Mouse (Mus musculus) olfactory bulb, adult 2 months (tissue): ENCODE measurements around the gene Slc22a5.
"Not testable (repeated sequence)": the region's sequence is repeated elsewhere in the genome, so short reads cannot be mapped to it uniquely, and the experiment has no call there.

Experiments
- CTCF ChIP-seq: fragments of 200-500 bp; IDR thresholded peaks from 2 replicates; pipeline ENCODE4 v1.5.1; 2012; ENCODE audit warnings: low read depth, mild to moderate bottlenecking, low read length, moderate library complexity; ENCODE audit not compliant: insufficient read depth
- POLR2A ChIP-seq: fragments of 200-500 bp; IDR thresholded peaks from 2 replicates; pipeline ENCODE4 v1.6.1; 2012; ENCODE audit warnings: mild to moderate bottlenecking, low read depth, low read length, moderate library complexity; ENCODE audit not compliant: insufficient read depth

DNA sequence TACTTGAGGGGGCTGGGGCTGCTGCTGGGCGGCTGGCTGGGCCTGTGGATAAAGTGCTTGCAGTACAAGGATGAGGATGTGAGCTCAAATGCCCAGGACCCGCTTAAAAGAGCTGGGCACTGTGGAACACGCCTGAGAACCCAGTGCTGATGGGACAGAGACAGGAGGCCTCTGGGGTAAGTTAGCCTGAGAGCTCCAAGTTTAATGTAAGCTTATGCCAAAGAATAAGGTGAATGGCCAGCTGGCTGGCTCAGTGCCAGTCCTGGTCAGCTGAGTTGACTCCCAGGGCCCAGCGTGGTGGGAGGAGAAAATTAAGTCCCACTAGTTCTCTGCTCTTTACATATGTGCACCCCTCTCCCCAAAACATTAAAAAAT, 40.5 kb upstream of the Slc22a5 start:
- not testable (repeated sequence) for TF ChIP-seq POLR2A, CTCF
